Comparison of ENCODE assay signal across 9 mouse cellular contexts in the genomic region with DNA sequence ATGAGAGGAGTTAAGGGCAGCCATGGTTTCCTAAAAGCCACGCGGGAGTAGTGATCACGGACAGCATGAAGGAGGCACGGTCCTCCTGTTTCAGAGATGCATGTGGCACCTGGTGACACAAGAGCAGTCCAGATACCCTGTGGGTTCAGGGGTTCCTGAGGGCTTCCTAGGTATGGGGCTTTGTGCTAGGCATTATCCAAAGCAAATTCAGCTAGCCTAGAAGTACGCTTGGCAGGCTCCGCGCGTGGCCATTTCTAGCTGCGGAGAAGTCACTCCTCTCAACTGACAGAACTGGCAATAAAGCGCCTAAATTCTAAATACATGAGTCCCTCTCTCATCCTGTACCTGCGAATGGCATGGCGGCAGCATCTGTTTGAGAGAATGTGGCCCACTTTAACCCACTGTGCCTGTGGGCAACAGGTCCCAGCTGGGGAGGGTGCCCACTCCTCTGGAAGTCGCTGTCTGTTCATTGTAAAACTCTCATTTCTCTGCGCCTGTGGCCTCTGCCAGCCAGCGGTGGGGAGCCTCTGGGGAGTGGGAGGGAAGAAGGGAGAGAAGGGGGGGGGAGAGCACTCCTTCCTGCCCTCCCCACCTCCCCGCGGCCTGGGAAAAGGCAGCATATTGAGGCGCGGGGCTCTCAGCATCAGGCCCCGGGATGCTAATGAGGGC. TPM values are rescaled to one million over a fixed set of nuclear protein-coding genes. Genes with fewer than 3 reads are reported as not detected.
DNase-seq lines count a peak whose midpoint lies in the region; TF ChIP-seq lines count a peak whose summit lies in the region.
"Had no signal": no experiment of that assay in that cellular context is flagged by ENCODE, and none has a peak within 500 bp of the region (broad histone marks: within the 10 kb centered on the region; RNA-seq: fewer than 3 reads in every experiment).

No protein-coding gene starts in this region.

- H3K4me1 ChIP-seq in limb, embryonic 10.5 days = peaks cover 68% of the 10 kb centered on the region
- H3K4me1 ChIP-seq in small intestine, adult 2 months (ENCODE audit: control insufficient read depth, insufficient read depth, insufficient read length, low read length) = peaks cover 9% of the 10 kb centered on the region

- 20% methylated on average over 20 of the region's 20 CpGs for WGBS in limb, embryonic 10.5 days
- 50% methylated on average over 20 of the region's 20 CpGs for WGBS in small intestine, adult 2 months

- no peak for TF ChIP-seq CTCF in small intestine, adult 2 months (IDR thresholded peaks at IDR 0.05; ENCODE audit: extremely low read depth, insufficient read length, insufficient replicate concordance, low read depth, low read length)

- H3K27me3 ChIP-seq in limb, embryonic 10.5 days (ENCODE audit: low read depth, poor library complexity, severe bottlenecking) = peaks cover 87% of the 10 kb centered on the region
- H3K27me3 ChIP-seq in small intestine, adult 2 months (ENCODE audit: control insufficient read depth, insufficient read depth, low read length) = peaks cover 22% of the 10 kb centered on the region

- H3K27ac ChIP-seq in limb, embryonic 10.5 days = no peak overlapping the region
- no peak overlapping the region for H3K27ac ChIP-seq in small intestine, adult 2 months (ENCODE audit: insufficient read depth, low read depth, low read length)
- H3K27ac ChIP-seq: macrophage had no signal

- H3K36me3 ChIP-seq in limb, embryonic 10.5 days = no peaks in the 10 kb centered on the region
- no peaks in the 10 kb centered on the region for H3K36me3 ChIP-seq in small intestine, adult 2 months (ENCODE audit: control insufficient read depth, insufficient read depth, low read length)

- no peak for TF ChIP-seq POLR2A in small intestine, adult 2 months (IDR thresholded peaks at IDR 0.05; ENCODE audit: low read depth, low read length)

- peak; percentile 56 for DNase-seq in cerebellum, adult 9-11 months
- no peak for DNase-seq in cerebellum, adult 11 months
- peak; percentile 39 to 66 for DNase-seq in right cerebral cortex, adult 2 months (ENCODE audit: low spot score in 2 of 2)
- DNase-seq in right cerebral cortex, postnatal 10 days (ENCODE audit: low spot score in 2 of 2) = no peak
- no peak for DNase-seq in limb, embryonic 10.5 days (ENCODE audit: low spot score)
- no peak for DNase-seq in gastrocnemius, adult 18-20 months (ENCODE audit: low spot score)
- no peak for DNase-seq in gastrocnemius, postnatal 10 days

- no peaks in the 10 kb centered on the region for H3K9me3 ChIP-seq in limb, embryonic 10.5 days (replicated peaks)

- H3K4me3 ChIP-seq in limb, embryonic 10.5 days = peak overlapping the region; percentile 57
- H3K4me3 ChIP-seq in small intestine, adult 2 months (ENCODE audit: low read depth, low read length) = peak overlapping the region; percentile 63

RNA-seq across cellular contexts. Expression of gene Hes5, which starts 0.6 kb away (rescaled TPM):
- 0.33 and 1.1 TPM in 2 replicates for polyA plus RNA-seq in limb, embryonic 10.5 days (2016; fragmentation: Nextera tagmentation; extraction: Ambion mirVana)
- 0.17 and 0.47 TPM in 2 replicates for polyA plus RNA-seq in small intestine, adult 2 months (2012; rRNA removed)
- not detected for total RNA-seq in gastrocnemius, adult 18-20 months (2021)
- total RNA-seq in gastrocnemius, postnatal 10 days (2021) = under 1 TPM in 1 of 2 experiments, not detected in 1; 0.36 TPM
- polyA plus RNA-seq: macrophage had no signal

RNA-seq across cellular contexts. Expression of gene Pank4, which starts 3.8 kb away (rescaled TPM):
- 45.8 and 56.5 TPM in 2 replicates for polyA plus RNA-seq in limb, embryonic 10.5 days (2016; fragmentation: Nextera tagmentation; extraction: Ambion mirVana)
- 28.1 and 36.1 TPM in 2 replicates for polyA plus RNA-seq in small intestine, adult 2 months (2012; rRNA removed)
- 10 to 100 TPM; 31.9 to 35.6 TPM for total RNA-seq in gastrocnemius, adult 18-20 months (2021)
- total RNA-seq in gastrocnemius, postnatal 10 days (2021) = 10 to 100 TPM; 26.1 to 28.7 TPM

RNA-seq across cellular contexts. Expression of gene Tnfrsf14, which starts 31.8 kb away (rescaled TPM):
- polyA plus RNA-seq in limb, embryonic 10.5 days (2016; fragmentation: Nextera tagmentation; extraction: Ambion mirVana) = 0.55 and 2.4 TPM in 2 replicates
- 66.3 and 177 TPM in 2 replicates for polyA plus RNA-seq in small intestine, adult 2 months (2012; rRNA removed)
- 1 to 10 TPM; 1.3 to 1.9 TPM for total RNA-seq in gastrocnemius, adult 18-20 months (2021)
- total RNA-seq in gastrocnemius, postnatal 10 days (2021) = 1 to 10 TPM; 1.8 to 4.2 TPM

Comparison
In these comparisons a context has a peak if more than half of its experiments do, and no peak if none do; other contexts are left out.
1. DNase-seq: peak in cerebellum, adult 9-11 months (single experiment) and right cerebral cortex, adult 2 months (2 of 2); none in cerebellum, adult 11 months (single experiment), right cerebral cortex, postnatal 10 days (0 of 2), limb, embryonic 10.5 days (single experiment), gastrocnemius, adult 18-20 months (single experiment) and gastrocnemius, postnatal 10 days (single experiment).